Mouse (Mus musculus) intestine, postnatal 0 days (tissue): ENCODE results near the gene P2rx6. TPM values are rescaled to one million over a fixed set of nuclear protein-coding genes. Genes with fewer than 3 reads are reported as not detected.
A peak's percentile ranks its signal among the peaks of the same experiment; 100 is the strongest.

Experiments
- ATAC-seq: fragments of 200-750 bp; cut with Nextera tagmentation; 2 replicates; pipeline ENCODE4 v1.8.0; 2017; ENCODE audit warnings: mild to moderate bottlenecking, moderate TSS enrichment, moderate library complexity
- H3K27ac ChIP-seq: fragments of 300-500 bp; sonication (generic); 2 replicates; pipeline ENCODE4 v1.5.1; 2014; ENCODE audit warnings: mild to moderate bottlenecking, low read depth, low read length, moderate library complexity
- H3K27me3 ChIP-seq: fragments of 300-500 bp; sonication (generic); replicated peaks from 2 replicates; pipeline ENCODE4 v1.6.1; 2014; ENCODE audit warnings: low read length, mixed read lengths; ENCODE audit not compliant: control insufficient read depth, insufficient read depth
- H3K36me3 ChIP-seq: fragments of 300-500 bp; sonication (generic); 2 replicates; pipeline ENCODE4 v1.6.1; 2014; ENCODE audit warnings: mild to moderate bottlenecking, moderate library complexity; ENCODE audit not compliant: control insufficient read depth, insufficient read depth
- H3K4me1 ChIP-seq: fragments of 300-500 bp; sonication (generic); replicated peaks from 2 replicates; pipeline ENCODE4 v1.6.1; 2014; ENCODE audit warnings: antibody characterized with exemption, low read length, mixed read lengths; ENCODE audit not compliant: control insufficient read depth, insufficient read depth
- H3K4me2 ChIP-seq: fragments of 300-500 bp; sonication (generic); replicated peaks from 2 replicates; pipeline ENCODE4 v1.6.1; 2014; ENCODE audit warnings: low read depth, mild to moderate bottlenecking, moderate library complexity
- H3K4me3 ChIP-seq: fragments of 300-500 bp; sonication (generic); 2 replicates; pipeline ENCODE4 v1.5.1; 2014; ENCODE audit warnings: low read depth, low read length
- H3K9ac ChIP-seq: fragments of 300-500 bp; sonication (generic); 2 replicates; pipeline ENCODE4 v1.6.1; 2014; ENCODE audit warnings: mild to moderate bottlenecking, low read depth, low read length
- H3K9me3 ChIP-seq: fragments of 300-500 bp; sonication (generic); 2 replicates; pipeline ENCODE4 v1.6.1; 2016; ENCODE audit warnings: mixed run types; ENCODE audit not compliant: control insufficient read depth
- CTCF ChIP-seq: sonication (generic); IDR thresholded peaks from 2 replicates; pipeline ENCODE4 v1.5.1; 2016; ENCODE audit warnings: low read depth, mild to moderate bottlenecking, control low read depth, antibody characterized with exemption, moderate library complexity
- WGBS: fragments of 180-500 bp; shearing (Covaris S2); extraction: QIAGEN DNeasy Blood & Tissue Kit; methylation state at CpG from one replicate; pipeline ENCODE4 v1.1.7; 2014; 5-methylcytosine and 5-hydroxymethylcytosine counted together
- polyA plus RNA-seq: library from polyadenylated mRNA; unstranded; fragments of >200 nt; fragmentation: Nextera tagmentation; extraction: Ambion mirVana; gene quantifications from 2 replicates; pipeline ENCODE4 v1.2.1, GENCODE M21; 2015

P2rx6 gene
- polyA plus RNA-seq, 1 experiment from 2014 or later: 0.73 TPM

DNA sequence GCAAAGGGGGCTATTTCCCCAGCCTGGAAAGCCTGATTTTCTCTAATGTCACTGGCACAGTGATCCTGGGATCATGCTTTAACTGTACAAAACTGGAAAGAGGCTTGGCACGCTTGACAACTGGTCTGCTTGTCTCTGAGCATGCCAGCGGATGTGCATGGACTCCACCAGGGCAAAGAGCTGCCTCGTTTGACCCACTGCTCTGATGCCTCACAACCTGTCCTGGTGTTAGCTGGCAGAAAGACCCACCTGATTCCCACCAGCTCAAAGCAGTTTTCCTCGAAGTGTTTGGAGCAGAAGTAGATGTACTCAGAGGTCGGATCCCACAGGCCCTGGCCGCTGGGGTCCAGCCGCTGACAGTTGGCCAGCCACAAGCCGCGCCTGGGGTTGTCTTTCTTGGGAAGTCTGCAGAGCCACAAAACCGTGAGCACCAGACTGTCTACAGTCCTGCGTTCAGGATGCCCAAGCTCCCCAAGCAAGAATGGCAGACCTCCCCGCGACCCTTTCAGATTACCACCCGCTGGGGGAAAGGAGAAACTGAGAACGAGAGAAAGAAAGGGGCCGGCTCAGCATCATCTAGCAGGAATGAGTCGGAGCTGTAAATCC lies 31.6 kb upstream of the P2rx6 start:
- H3K9ac ChIP-seq: peak overlapping the region; percentile 80
- no peak for ATAC-seq
- 8% methylated on average over 17 of the region's 17 CpGs for WGBS
- H3K27ac ChIP-seq: peak overlapping the region; percentile 99
- peak overlapping the region; percentile 80 for H3K4me2 ChIP-seq
- H3K36me3 ChIP-seq: peaks cover 34% of the 10 kb centered on the region
- TF ChIP-seq CTCF: no peak
- H3K4me1 ChIP-seq: peaks cover 5% of the 10 kb centered on the region
- no peaks in the 10 kb centered on the region for H3K9me3 ChIP-seq
- H3K4me3 ChIP-seq: peak overlapping the region; percentile 63
- H3K27me3 ChIP-seq: no peaks in the 10 kb centered on the region

DNA sequence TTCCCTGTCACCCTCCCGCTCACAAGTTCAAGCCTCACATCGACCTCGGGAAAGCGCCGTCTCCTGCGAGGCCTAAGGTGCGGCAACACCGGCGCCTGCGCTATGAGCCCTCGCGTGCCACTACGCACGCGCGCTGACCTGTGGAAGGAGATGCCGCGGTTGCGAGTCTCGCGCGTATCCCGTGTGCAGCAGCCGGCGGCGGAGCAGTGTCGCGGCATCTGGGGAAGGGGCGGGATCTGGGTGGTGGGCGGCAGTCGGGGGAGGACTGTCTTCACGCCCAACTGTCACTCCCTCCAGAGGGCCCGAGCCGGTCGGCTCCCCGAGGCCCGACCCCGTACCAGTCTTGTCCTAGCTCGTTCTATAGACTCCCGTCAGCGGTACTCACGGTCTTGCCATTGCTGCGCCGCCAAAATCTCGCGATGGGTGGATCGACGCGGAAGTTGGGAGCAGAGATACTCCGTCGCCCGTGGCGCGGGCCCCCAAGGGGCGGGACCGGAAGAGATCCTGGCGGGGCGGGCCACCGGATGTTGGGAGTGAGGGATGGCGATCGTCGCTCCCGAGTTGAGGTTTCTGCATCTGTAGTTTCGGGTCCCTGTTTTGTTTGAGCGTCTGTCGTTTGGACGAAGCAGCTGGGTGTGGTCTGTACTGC lies 30.9 kb upstream of the P2rx6 start, which contains the start of gene Thap7:
Gene Thap7 (minus strand): TSS at position 497 of the 649 bp plus-strand sequence.
- Histone ChIP-seq H3K27me3 (no peaks in the 10 kb centered on the region), H3K4me3 (peak within 1 kb of the TSS; percentile 63)
- ATAC-seq: peak; percentile 91

DNA sequence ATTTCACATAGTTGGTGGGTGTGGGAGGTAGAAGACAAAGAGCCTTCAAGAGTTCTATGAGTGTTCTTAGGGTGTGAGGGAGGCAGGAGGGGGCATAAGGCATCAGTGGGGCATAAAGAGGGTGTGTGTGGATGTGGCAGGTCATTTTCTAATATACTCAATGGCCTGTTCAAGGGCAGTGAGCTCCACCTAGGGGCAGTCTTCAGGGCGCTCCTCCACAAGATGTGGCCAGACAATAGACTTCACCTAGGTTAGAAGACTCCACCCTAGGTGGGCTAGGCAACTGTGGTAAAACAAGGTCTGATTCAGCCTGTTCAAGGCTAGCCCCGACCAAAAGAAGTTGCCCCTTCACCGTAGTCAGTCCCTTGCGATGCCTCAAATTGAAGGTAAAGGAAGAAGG lies 29.4 kb upstream of the P2rx6 start:
- H3K27ac ChIP-seq: peak overlapping the region; percentile 23
- no peak overlapping the region for H3K9ac ChIP-seq
- no peak overlapping the region for H3K4me2 ChIP-seq
- peaks cover 18% of the 10 kb centered on the region; the same call in 1 of the 2 replicates for H3K36me3 ChIP-seq
- no peaks in the 10 kb centered on the region for H3K9me3 ChIP-seq
- no peaks in the 10 kb centered on the region for H3K27me3 ChIP-seq
- 55% methylated on average over 4 of the region's 4 CpGs for WGBS
- H3K4me1 ChIP-seq: peaks cover 5% of the 10 kb centered on the region
- peak; percentile 77 for TF ChIP-seq CTCF
- no peak overlapping the region for H3K4me3 ChIP-seq
- no peak for ATAC-seq

More for the DNA sequence above, 30.9 kb upstream of the P2rx6 start, which contains the start of gene Thap7:
- no peaks in the 10 kb centered on the region for H3K9me3 ChIP-seq
- peaks cover 5% of the 10 kb centered on the region for H3K4me1 ChIP-seq
- peak within 1 kb of the TSS; percentile 99 for H3K27ac ChIP-seq
- no peak for TF ChIP-seq CTCF
- WGBS: under 1% methylated on average over 66 of the region's 67 CpGs
- H3K9ac ChIP-seq: peak within 1 kb of the TSS; percentile 80
- peak within 1 kb of the TSS; percentile 80 for H3K4me2 ChIP-seq
- peaks cover 27% of the 10 kb centered on the region for H3K36me3 ChIP-seq

DNA sequence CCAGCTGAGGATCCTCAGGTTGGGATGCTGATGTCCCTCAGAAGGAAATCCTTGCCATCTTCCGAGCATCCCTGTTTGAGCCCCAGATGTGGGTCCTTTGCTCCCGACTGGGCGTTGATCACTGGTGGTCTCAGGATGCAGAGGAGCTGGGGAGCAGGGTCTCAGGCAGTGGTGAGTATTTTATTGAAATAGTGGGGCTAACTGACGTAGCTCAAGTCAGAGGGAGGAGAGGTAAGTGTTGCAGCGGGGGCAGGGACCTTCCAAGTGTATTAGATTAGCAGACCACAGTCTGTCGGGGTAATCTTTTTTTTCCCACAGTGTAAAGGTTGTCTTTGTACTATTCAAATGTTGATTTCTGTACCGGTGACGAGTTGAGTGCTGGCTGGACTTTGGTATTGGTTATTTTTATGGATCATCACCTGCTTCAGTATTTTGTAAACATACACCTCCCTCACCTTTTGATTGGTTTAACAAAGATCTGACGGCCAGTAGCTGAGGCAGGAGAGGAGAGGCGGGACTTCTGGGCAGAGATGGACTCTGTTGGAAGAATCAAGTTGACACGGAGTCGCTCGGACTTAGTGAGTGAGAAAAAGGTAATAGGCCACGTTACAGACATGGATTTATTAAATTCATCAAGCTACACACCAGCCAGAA lies 28.9 kb upstream of the P2rx6 start:
- peaks cover 5% of the 10 kb centered on the region for H3K4me1 ChIP-seq
- H3K4me3 ChIP-seq: no peak overlapping the region
- peak overlapping the region; percentile 23 for H3K27ac ChIP-seq
- no peaks in the 10 kb centered on the region for H3K27me3 ChIP-seq
- H3K4me2 ChIP-seq: no peak overlapping the region
- peak; percentile 40 for ATAC-seq
- no peak for TF ChIP-seq CTCF
- 54% methylated on average over 14 of the region's 14 CpGs for WGBS
- H3K36me3 ChIP-seq: peaks cover 13% of the 10 kb centered on the region; the same call in 1 of the 2 replicates
- no peak overlapping the region for H3K9ac ChIP-seq
- no peaks in the 10 kb centered on the region for H3K9me3 ChIP-seq

DNA sequence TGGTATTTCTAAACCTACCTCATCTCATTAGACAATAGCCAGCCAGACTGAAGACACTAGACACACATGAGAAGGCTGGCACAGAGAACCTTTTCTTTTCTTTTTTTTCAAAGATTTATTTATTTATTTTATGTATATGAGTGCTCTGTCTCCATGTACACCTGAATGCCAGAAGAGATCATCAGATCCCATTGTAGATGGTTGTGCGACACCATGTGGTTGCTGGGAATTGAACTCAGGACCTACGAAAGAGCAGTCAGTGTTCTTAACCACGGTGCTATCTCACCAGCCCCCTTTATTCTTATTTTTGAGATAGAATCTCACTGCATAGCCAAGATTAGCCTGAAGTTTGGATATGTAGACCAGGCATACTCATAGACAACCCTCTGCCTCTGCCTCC lies 25.1 kb upstream of the P2rx6 start:
- H3K4me3 ChIP-seq: no peak overlapping the region
- H3K27me3 ChIP-seq: no peaks in the 10 kb centered on the region; the same call in 1 of the 2 replicates
- peaks cover 2% of the 10 kb centered on the region for H3K4me1 ChIP-seq
- H3K9me3 ChIP-seq: no peaks in the 10 kb centered on the region
- no peak overlapping the region for H3K9ac ChIP-seq
- no peak for ATAC-seq
- no peak overlapping the region for H3K27ac ChIP-seq
- no peaks in the 10 kb centered on the region for H3K36me3 ChIP-seq
- TF ChIP-seq CTCF: no peak
- 94% methylated on average over 3 of the region's 3 CpGs for WGBS
- H3K4me2 ChIP-seq: no peak overlapping the region

DNA sequence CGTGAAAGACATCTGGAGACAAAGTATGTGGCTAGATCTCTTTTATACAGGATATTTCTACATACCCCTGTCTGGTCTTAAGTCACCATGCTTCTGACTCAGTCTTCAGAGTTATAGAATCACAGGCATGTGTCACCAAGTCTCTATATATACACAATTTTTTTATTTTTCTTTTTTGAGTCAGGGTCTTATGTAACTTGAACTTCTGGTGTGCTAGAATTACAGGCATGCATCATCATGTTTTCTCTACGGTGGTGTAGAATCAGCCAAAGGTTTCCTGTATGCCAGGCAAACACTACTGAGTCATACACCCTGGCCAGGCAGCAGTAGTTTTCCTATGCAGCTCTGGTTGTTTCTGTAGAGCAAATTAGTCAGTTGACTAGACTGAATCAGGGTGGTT lies 19.1 kb upstream of the P2rx6 start:
- H3K27ac ChIP-seq: no peak overlapping the region
- WGBS: 66% methylated on average over 2 of the region's 2 CpGs
- no peak overlapping the region for H3K4me2 ChIP-seq
- no peak for TF ChIP-seq CTCF
- H3K4me1 ChIP-seq: no peaks in the 10 kb centered on the region
- no peak overlapping the region for H3K9ac ChIP-seq
- ATAC-seq: no peak
- H3K4me3 ChIP-seq: no peak overlapping the region
- H3K27me3 ChIP-seq: no peaks in the 10 kb centered on the region; the same call in 1 of the 2 replicates
- no peaks in the 10 kb centered on the region for H3K9me3 ChIP-seq
- H3K36me3 ChIP-seq: no peaks in the 10 kb centered on the region
